Comparison of ENCODE assay signal across 19 mouse cellular contexts in genomic region chr5:117060484-117061130, GRCm38 (mm10). TPM values are rescaled to one million over a fixed set of nuclear protein-coding genes. Genes with fewer than 3 reads are reported as not detected.
DNase-seq lines count a peak whose midpoint lies in the region; ATAC-seq and TF ChIP-seq lines count a peak whose summit lies in the region.
"Had no signal": no experiment of that assay in that cellular context is flagged by ENCODE, and none has a peak within 500 bp of the region (broad histone marks: within the 10 kb centered on the region; RNA-seq: fewer than 3 reads in every experiment).

No protein-coding gene starts in this region.

- ATAC-seq in liver, embryonic 12.5 days = no peak
- no peak for ATAC-seq in hindbrain, embryonic 12.5 days (ENCODE audit: low FRiP score)
- no peak for ATAC-seq in kidney, embryonic 15.5 days (replicated peaks; ENCODE audit: low FRiP score)
- ATAC-seq: intestine, postnatal 0 days; Patski had no signal

- 72% methylated on average over 18 of the region's 18 CpGs for WGBS in liver, adult 2 months
- 64% methylated on average over 18 of the region's 18 CpGs for WGBS in liver, embryonic 12.5 days (ENCODE audit: insufficient replicate concordance)
- 76% methylated on average over 18 of the region's 18 CpGs for whole genome bisulfite sequencing in hindbrain, embryonic 12.5 days
- WGBS in kidney, embryonic 15.5 days = 73% methylated on average over 18 of the region's 18 CpGs

- no peak for TF ChIP-seq POLR2A in liver, adult 2 months (IDR thresholded peaks at IDR 0.05; ENCODE audit: extremely low read depth, insufficient read depth, low read length)

- no peaks in the 10 kb centered on the region for H3K27me3 ChIP-seq in liver, adult 2 months (ENCODE audit: control insufficient read depth, insufficient read depth, low read length)
- no peaks in the 10 kb centered on the region for H3K27me3 ChIP-seq in liver, embryonic 12.5 days (replicated peaks)
- no peaks in the 10 kb centered on the region for H3K27me3 ChIP-seq in hindbrain, embryonic 12.5 days
- H3K27me3 ChIP-seq in kidney, embryonic 15.5 days = no peaks in the 10 kb centered on the region
- H3K27me3 ChIP-seq: heart, embryonic 15.5 days; hindbrain, embryonic 15.5 days; limb, embryonic 15.5 days had no signal

- H3K79me2 ChIP-seq in liver, adult 2 months (ENCODE audit: control insufficient read depth, insufficient read depth, low read length) = no peaks in the 10 kb centered on the region

- peak; percentile 48 for DNase-seq in liver, adult 2 months (ENCODE audit: extremely low read depth, low read depth, low spot score)
- DNase-seq in cerebellum, adult 11 months = peak; percentile 83
- peak; percentile 92 for DNase-seq in cerebellum, adult 9-11 months
- DNase-seq in retina, postnatal 1 day = peak; percentile 54
- DNase-seq: gastrocnemius, postnatal 36 days; heart, postnatal 36 days; kidney, postnatal 36 days; right cerebral cortex, postnatal 25 days; thymus, postnatal 14 days had no signal

- H3K4me3 ChIP-seq in liver, adult 2 months (ENCODE audit: insufficient read depth, low read depth, low read length) = no peak overlapping the region
- H3K4me3 ChIP-seq in liver, embryonic 12.5 days = no peak overlapping the region
- H3K4me3 ChIP-seq in hindbrain, embryonic 12.5 days = no peak overlapping the region
- no peak overlapping the region for H3K4me3 ChIP-seq in kidney, embryonic 15.5 days (replicated peaks)
- H3K4me3 ChIP-seq: heart, embryonic 15.5 days; hindbrain, embryonic 15.5 days; limb, embryonic 15.5 days; midbrain, embryonic 10.5 days had no signal

- no peak for TF ChIP-seq CTCF in liver, adult 2 months (IDR thresholded peaks at IDR 0.05; ENCODE audit: low read depth, low read length)

- no peak overlapping the region for H3K9ac ChIP-seq in liver, adult 2 months (ENCODE audit: low read depth, low read length)
- no peak overlapping the region for H3K9ac ChIP-seq in liver, embryonic 12.5 days
- H3K9ac ChIP-seq in hindbrain, embryonic 12.5 days = no peak overlapping the region
- H3K9ac ChIP-seq in kidney, embryonic 15.5 days = no peak overlapping the region
- H3K9ac ChIP-seq: heart, embryonic 15.5 days; hindbrain, embryonic 15.5 days; limb, embryonic 15.5 days had no signal

- H3K9me3 ChIP-seq in liver, embryonic 12.5 days (replicated peaks) = no peaks in the 10 kb centered on the region
- no peaks in the 10 kb centered on the region for H3K9me3 ChIP-seq in hindbrain, embryonic 12.5 days (replicated peaks)
- H3K9me3 ChIP-seq in kidney, embryonic 15.5 days (replicated peaks) = 0 out of 2 replicates have a peak, but pooled peaks cover 2% of the 10 kb centered on the region
- H3K9me3 ChIP-seq: heart, embryonic 15.5 days; hindbrain, embryonic 15.5 days; limb, embryonic 15.5 days had no signal

- H3K4me2 ChIP-seq in liver, embryonic 12.5 days = no peak overlapping the region
- H3K4me2 ChIP-seq in hindbrain, embryonic 12.5 days (replicated peaks) = no peak overlapping the region
- no peak overlapping the region for H3K4me2 ChIP-seq in kidney, embryonic 15.5 days
- H3K4me2 ChIP-seq: heart, embryonic 15.5 days; hindbrain, embryonic 15.5 days; limb, embryonic 15.5 days had no signal

- no peaks in the 10 kb centered on the region for H3K36me3 ChIP-seq in liver, adult 2 months (ENCODE audit: control insufficient read depth, insufficient read depth, low read length)
- H3K36me3 ChIP-seq in liver, embryonic 12.5 days = no peaks in the 10 kb centered on the region
- no peaks in the 10 kb centered on the region for H3K36me3 ChIP-seq in hindbrain, embryonic 12.5 days
- H3K36me3 ChIP-seq in kidney, embryonic 15.5 days = no peaks in the 10 kb centered on the region
- H3K36me3 ChIP-seq: heart, embryonic 15.5 days; hindbrain, embryonic 15.5 days; limb, embryonic 15.5 days; midbrain, embryonic 10.5 days had no signal

- no peaks in the 10 kb centered on the region for H3K4me1 ChIP-seq in liver, adult 2 months (ENCODE audit: control insufficient read depth, insufficient read depth, low read length)
- H3K4me1 ChIP-seq in liver, embryonic 12.5 days = no peaks in the 10 kb centered on the region
- H3K4me1 ChIP-seq in hindbrain, embryonic 12.5 days = no peaks in the 10 kb centered on the region
- H3K4me1 ChIP-seq in kidney, embryonic 15.5 days = no peaks in the 10 kb centered on the region
- H3K4me1 ChIP-seq: heart, embryonic 15.5 days; hindbrain, embryonic 15.5 days; limb, embryonic 15.5 days; midbrain, embryonic 10.5 days had no signal

- H3K27ac ChIP-seq in liver, adult 2 months (replicated peaks; ENCODE audit: insufficient read depth, low read depth, low read length) = no peak overlapping the region
- no peak overlapping the region for H3K27ac ChIP-seq in liver, embryonic 12.5 days
- H3K27ac ChIP-seq in hindbrain, embryonic 12.5 days = no peak overlapping the region
- H3K27ac ChIP-seq in kidney, embryonic 15.5 days = no peak overlapping the region
- H3K27ac ChIP-seq: heart, embryonic 15.5 days; hindbrain, embryonic 15.5 days; limb, embryonic 15.5 days; macrophage; midbrain, embryonic 10.5 days had no signal

RNA-seq across cellular contexts. Expression of gene Suds3, which starts 55.3 kb away (rescaled TPM):
- total RNA-seq in liver, adult 2 months (2014; rRNA removed) = 59.9 and 61.4 TPM in 2 replicates
- 77.1 and 82.8 TPM in 2 replicates for polyA plus RNA-seq in liver, adult 2 months (2012; rRNA removed)
- polyA plus RNA-seq in liver, embryonic 12.5 days (2016; fragmentation: Nextera tagmentation; extraction: Ambion mirVana) = 61.2 and 66.4 TPM in 2 replicates
- polyA plus RNA-seq in hindbrain, embryonic 12.5 days (2016; fragmentation: Nextera tagmentation; extraction: Ambion mirVana) = 118 and 120 TPM in 2 replicates
- 78.3 and 78.4 TPM in 2 replicates for polyA plus RNA-seq in kidney, embryonic 15.5 days (2015; fragmentation: Nextera tagmentation; extraction: Ambion mirVana)

RNA-seq across cellular contexts. Expression of gene Taok3, which starts 59.3 kb away (rescaled TPM):
- total RNA-seq in liver, adult 2 months (2014; rRNA removed) = 23.0 and 27.9 TPM in 2 replicates
- polyA plus RNA-seq in liver, adult 2 months (2012; rRNA removed) = 14.7 and 16.2 TPM in 2 replicates
- polyA plus RNA-seq in liver, embryonic 12.5 days (2016; fragmentation: Nextera tagmentation; extraction: Ambion mirVana) = 67.9 and 68.6 TPM in 2 replicates
- 30.6 and 31.8 TPM in 2 replicates for polyA plus RNA-seq in hindbrain, embryonic 12.5 days (2016; fragmentation: Nextera tagmentation; extraction: Ambion mirVana)
- 16.8 and 17.1 TPM in 2 replicates for polyA plus RNA-seq in kidney, embryonic 15.5 days (2015; fragmentation: Nextera tagmentation; extraction: Ambion mirVana)
